Comparison of ENCODE assay signal across 13 mouse cellular contexts in the genomic region with DNA sequence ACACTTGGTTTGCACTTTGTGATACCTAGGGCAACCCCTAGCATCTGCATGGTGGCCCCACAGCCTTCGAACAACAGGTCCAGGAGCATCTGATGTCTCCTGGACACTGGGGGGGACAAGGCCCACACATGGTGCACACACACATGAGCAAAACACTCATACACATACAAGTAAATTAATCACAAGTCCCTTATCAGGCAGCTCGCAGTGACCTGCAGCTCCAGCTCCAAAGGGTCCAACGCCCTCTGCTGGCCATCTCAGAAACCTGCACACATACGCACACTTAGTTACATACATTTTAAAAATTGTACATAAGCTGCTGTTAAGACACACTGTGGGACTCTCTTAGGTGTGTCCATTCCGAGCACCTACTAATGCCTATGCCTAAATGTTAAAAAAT. TPM values are rescaled to one million over a fixed set of nuclear protein-coding genes. Genes with fewer than 3 reads are reported as not detected.
A peak's percentile ranks its signal among the peaks of the same experiment; 100 is the strongest.
DNase-seq lines count a peak whose midpoint lies in the region; ATAC-seq and TF ChIP-seq lines count a peak whose summit lies in the region.
"Had no signal": no experiment of that assay in that cellular context is flagged by ENCODE, and none has a peak within 500 bp of the region (broad histone marks: within the 10 kb centered on the region; RNA-seq: fewer than 3 reads in every experiment).

No protein-coding gene starts in this region.

- H3K4me3 ChIP-seq in liver, adult 2 months (ENCODE audit: insufficient read depth, low read depth, low read length) = no peak overlapping the region
- H3K4me3 ChIP-seq in liver, embryonic 12.5 days = no peak overlapping the region
- H3K4me3 ChIP-seq in MEL (ENCODE audit: control insufficient read depth in 1 of 2, insufficient read depth in 1 of 2, low read depth in 2 of 2, low read length in 2 of 2) = no peak overlapping the region
- H3K4me3 ChIP-seq in forebrain, embryonic 16.5 days (replicated peaks; ENCODE audit: low read length) = no peak overlapping the region
- H3K4me3 ChIP-seq: hindbrain, embryonic 15.5 days; liver, embryonic 13.5 days; stomach, embryonic 15.5 days had no signal

- no peak overlapping the region for H3K9ac ChIP-seq in liver, adult 2 months (ENCODE audit: low read depth, low read length)
- no peak overlapping the region for H3K9ac ChIP-seq in liver, embryonic 12.5 days
- H3K9ac ChIP-seq in MEL (ENCODE audit: control insufficient read depth, low read depth, low read length, poor library complexity, severe bottlenecking) = no peak overlapping the region
- H3K9ac ChIP-seq in forebrain, embryonic 16.5 days (replicated peaks; ENCODE audit: low read depth, low read length) = no peak overlapping the region
- H3K9ac ChIP-seq: hindbrain, embryonic 15.5 days; liver, embryonic 13.5 days; stomach, embryonic 15.5 days had no signal

- 0 out of 2 replicates have a peak, but pooled peaks cover 4% of the 10 kb centered on the region for H3K36me3 ChIP-seq in liver, adult 2 months (ENCODE audit: control insufficient read depth, insufficient read depth, low read length)
- H3K36me3 ChIP-seq in liver, embryonic 12.5 days = peaks cover 11% of the 10 kb centered on the region
- no peaks in the 10 kb centered on the region; a peak in 1 of 4 replicates for H3K36me3 ChIP-seq in MEL (ENCODE audit: control insufficient read depth in 1 of 2, insufficient read depth in 2 of 2, low read length in 2 of 2)
- H3K36me3 ChIP-seq in forebrain, embryonic 16.5 days (ENCODE audit: control insufficient read depth, insufficient read depth) = no peaks in the 10 kb centered on the region
- H3K36me3 ChIP-seq: hindbrain, embryonic 15.5 days; stomach, embryonic 15.5 days had no signal

- no peak for TF ChIP-seq EP300 in MEL (IDR thresholded peaks at IDR 0.05; ENCODE audit: low read depth in 1 of 2, low read length in 2 of 2)

- WGBS in liver, adult 2 months = 90% methylated on average over 5 of the region's 5 CpGs
- WGBS in liver, embryonic 12.5 days (ENCODE audit: insufficient replicate concordance) = 77% methylated on average over 5 of the region's 5 CpGs
- 90% methylated on average over 5 of the region's 5 CpGs for WGBS in forebrain, embryonic 16.5 days

- no peak for ATAC-seq in liver, embryonic 12.5 days
- ATAC-seq in megakaryocyte, adult 5-6 weeks (ENCODE audit: poor library complexity, severe bottlenecking) = peak; percentile 47; the same call in 1 of the 2 replicates
- ATAC-seq in forebrain, embryonic 16.5 days = no peak

- no peaks in the 10 kb centered on the region for H3K9me3 ChIP-seq in liver, embryonic 12.5 days (replicated peaks)
- no peaks in the 10 kb centered on the region for H3K9me3 ChIP-seq in MEL (replicated peaks; ENCODE audit: insufficient read depth, low read length)
- no peaks in the 10 kb centered on the region for H3K9me3 ChIP-seq in forebrain, embryonic 16.5 days (ENCODE audit: control insufficient read depth, low read length)
- H3K9me3 ChIP-seq: hindbrain, embryonic 15.5 days; liver, embryonic 13.5 days; stomach, embryonic 15.5 days had no signal

- no peak overlapping the region for H3K4me2 ChIP-seq in liver, embryonic 12.5 days
- H3K4me2 ChIP-seq in forebrain, embryonic 16.5 days (ENCODE audit: low read length) = no peak overlapping the region
- H3K4me2 ChIP-seq: hindbrain, embryonic 15.5 days; liver, embryonic 13.5 days; stomach, embryonic 15.5 days had no signal

- peaks cover 2% of the 10 kb centered on the region for H3K4me1 ChIP-seq in liver, adult 2 months (ENCODE audit: control insufficient read depth, insufficient read depth, low read length)
- H3K4me1 ChIP-seq in liver, embryonic 12.5 days = no peaks in the 10 kb centered on the region
- H3K4me1 ChIP-seq in MEL (ENCODE audit: control insufficient read depth in 1 of 2, insufficient read depth in 2 of 2, low read length in 2 of 2) = no peaks in the 10 kb centered on the region
- 0 out of 2 replicates have a peak, but pooled peaks cover 5% of the 10 kb centered on the region for H3K4me1 ChIP-seq in forebrain, embryonic 16.5 days (replicated peaks; ENCODE audit: control insufficient read depth, insufficient read depth, low read length)
- H3K4me1 ChIP-seq: hindbrain, embryonic 15.5 days; liver, embryonic 13.5 days; stomach, embryonic 15.5 days had no signal

- H3K79me2 ChIP-seq in liver, adult 2 months (ENCODE audit: control insufficient read depth, insufficient read depth, low read length) = no peaks in the 10 kb centered on the region
- H3K79me2 ChIP-seq in MEL (ENCODE audit: control insufficient read depth, insufficient read depth, low read length, poor library complexity) = no peaks in the 10 kb centered on the region

- TF ChIP-seq RAD21 in MEL (IDR thresholded peaks at IDR 0.05; ENCODE audit: low read depth, low read length) = no peak; the same call in none of the 2 replicates

- no peak for TF ChIP-seq POLR2A in liver, adult 2 months (IDR thresholded peaks at IDR 0.05; ENCODE audit: extremely low read depth, insufficient read depth, low read length)
- TF ChIP-seq POLR2A in MEL (IDR thresholded peaks at IDR 0.05; ENCODE audit: control insufficient read depth in 1 of 2, insufficient read depth in 1 of 2, low read depth in 1 of 2, low read length in 2 of 2, poor library complexity in 1 of 2) = no peak

- TF ChIP-seq CTCF in liver, adult 2 months (IDR thresholded peaks at IDR 0.05; ENCODE audit: low read depth, low read length) = peak; percentile 46; the same call in 1 of the 2 replicates
- peak; percentile 58 to 63 (median 60) for TF ChIP-seq CTCF in MEL (IDR thresholded peaks at IDR 0.05 in 2 of 3, conservative IDR thresholded peaks at IDR 0.05 in 1 of 3; ENCODE audit: control insufficient read depth in 1 of 3, insufficient read depth in 1 of 3, low read depth in 2 of 3, low read length in 3 of 3, poor library complexity in 1 of 3, severe bottlenecking in 1 of 3)

- DNase-seq in embryo, embryonic 11 days = peak; percentile 14
- no peak for DNase-seq in embryo, embryonic 10.5 days (ENCODE audit: low spot score)
- no peak for DNase-seq in liver, adult 2 months (ENCODE audit: extremely low read depth, low read depth, low spot score)
- DNase-seq in MEL (ENCODE audit: low read depth, low spot score) (peak; percentile 62), adipocyte (ENCODE audit: low spot score) (no peak)
- DNase-seq: adrenal gland, postnatal 10 days; cerebellum, postnatal 25 days; liver, embryonic 13.5 days had no signal

- H3K27me3 ChIP-seq in liver, adult 2 months (ENCODE audit: control insufficient read depth, insufficient read depth, low read length) = no peaks in the 10 kb centered on the region
- H3K27me3 ChIP-seq in liver, embryonic 12.5 days (replicated peaks) = no peaks in the 10 kb centered on the region
- H3K27me3 ChIP-seq in MEL (ENCODE audit: control insufficient read depth in 1 of 2, insufficient read depth in 2 of 2, low read length in 2 of 2) = no peaks in the 10 kb centered on the region
- no peaks in the 10 kb centered on the region for H3K27me3 ChIP-seq in forebrain, embryonic 16.5 days (replicated peaks; ENCODE audit: control insufficient read depth, insufficient read depth, low read length)
- H3K27me3 ChIP-seq: hindbrain, embryonic 15.5 days; liver, embryonic 13.5 days; stomach, embryonic 15.5 days had no signal

- H3K27ac ChIP-seq in liver, adult 2 months (replicated peaks; ENCODE audit: insufficient read depth, low read depth, low read length) = no peak overlapping the region
- no peak overlapping the region for H3K27ac ChIP-seq in liver, embryonic 12.5 days
- no peak overlapping the region for H3K27ac ChIP-seq in MEL (ENCODE audit: control insufficient read depth, low read depth, low read length)
- no peak overlapping the region for H3K27ac ChIP-seq in forebrain, embryonic 16.5 days (ENCODE audit: low read length)
- H3K27ac ChIP-seq: hindbrain, embryonic 15.5 days; liver, embryonic 13.5 days; stomach, embryonic 15.5 days had no signal

TF ChIP-seq in MEL, 35 proteins besides CTCF, POLR2A, EP300 and RAD21:
- TF ChIP-seq ETS1 (IDR thresholded peaks at IDR 0.05; ENCODE audit: low read depth, low read length) (no peak), MYB (IDR thresholded peaks at IDR 0.05; ENCODE audit: low read depth, low read length) (no peak), POLR2AphosphoS2 (IDR thresholded peaks at IDR 0.05; ENCODE audit: low read length) (no peak), BHLHE40 (IDR thresholded peaks at IDR 0.05; ENCODE audit: borderline replicate concordance, low read depth, low read length) (no peak), TBP (IDR thresholded peaks at IDR 0.05; ENCODE audit: low read depth, low read length) (no peak), TCF12 (IDR thresholded peaks at IDR 0.05; ENCODE audit: low read depth, low read length) (no peak), SMC3 (IDR thresholded peaks at IDR 0.05; ENCODE audit: low read depth, low read length) (peak; percentile 38), ZC3H11A (IDR thresholded peaks at IDR 0.05; ENCODE audit: low read depth, low read length) (no peak), POLR2AphosphoS5 (IDR thresholded peaks at IDR 0.05; ENCODE audit: borderline replicate concordance, low read depth, low read length) (no peak), MYC (IDR thresholded peaks at IDR 0.05; ENCODE audit: low read depth, low read length) (no peak), GATA1 (IDR thresholded peaks at IDR 0.05; ENCODE audit: low read depth, low read length) (0 out of 2 replicates have a peak, but pooled peaks have one; percentile 14), HCFC1 (IDR thresholded peaks at IDR 0.05; ENCODE audit: low read depth, low read length) (no peak), ELF1 (IDR thresholded peaks at IDR 0.05; ENCODE audit: low read depth, low read length) (no peak)

RNA-seq across cellular contexts. Expression of a gene that starts 17.3 kb away (rescaled TPM):
- 9.5 and 10.1 TPM in 2 replicates for total RNA-seq in liver, adult 2 months (2014; rRNA removed)
- polyA plus RNA-seq in liver, adult 2 months (2012; rRNA removed) = 3.7 and 4.1 TPM in 2 replicates
- polyA plus RNA-seq in liver, embryonic 12.5 days (2016; fragmentation: Nextera tagmentation; extraction: Ambion mirVana) = 1.7 and 1.8 TPM in 2 replicates
- 0.13 and 0.15 TPM in 2 replicates for total RNA-seq in MEL (2012; rRNA removed)
- under 1 TPM in 1 of 2 experiments, not detected in 1; 0.15 TPM for polyA plus RNA-seq in MEL (2012; ENCODE audit: insufficient read depth in 1 of 2, insufficient read length in 2 of 2, low read depth in 1 of 2, low replicate concordance in 2 of 2, missing spikeins in 1 of 2)
- 0.40 TPM in 1 of 2 replicates, not detected in the other for total RNA-seq in megakaryocyte, adult 5-6 weeks (2015)
- 0.07 TPM in 1 of 2 replicates, not detected in the other for total RNA-seq in megakaryocyte, adult 5-6 weeks (2017)
- 1.1 and 1.6 TPM in 2 replicates for polyA plus RNA-seq in forebrain, embryonic 16.5 days (2015; fragmentation: Nextera tagmentation; extraction: Ambion mirVana)

Comparison
In these comparisons a context has a peak if more than half of its experiments do, and no peak if none do; other contexts are left out.
1. DNase-seq: peak in embryo, embryonic 11 days (single experiment) and MEL (single experiment); none in embryo, embryonic 10.5 days (single experiment), liver, adult 2 months (single experiment) and adipocyte (single experiment).